Mouse (Mus musculus) testis, adult 2 months (tissue): ENCODE results near the gene Urad.

Experiments
- CTCF ChIP-seq: fragments of 200-500 bp; IDR thresholded peaks from 2 replicates; pipeline ENCODE4 v1.5.1; 2012; ENCODE audit warnings: low read depth, mild to moderate bottlenecking, inconsistent platforms, low read length, moderate library complexity; ENCODE audit not compliant: control insufficient read depth, insufficient read depth, insufficient replicate concordance
- POLR2A ChIP-seq: fragments of 200-500 bp; IDR thresholded peaks from 2 replicates; pipeline ENCODE4 v1.6.1; 2012; ENCODE audit warnings: low read depth, mild to moderate bottlenecking, inconsistent platforms, low read length, moderate library complexity; ENCODE audit not compliant: control insufficient read depth

DNA sequence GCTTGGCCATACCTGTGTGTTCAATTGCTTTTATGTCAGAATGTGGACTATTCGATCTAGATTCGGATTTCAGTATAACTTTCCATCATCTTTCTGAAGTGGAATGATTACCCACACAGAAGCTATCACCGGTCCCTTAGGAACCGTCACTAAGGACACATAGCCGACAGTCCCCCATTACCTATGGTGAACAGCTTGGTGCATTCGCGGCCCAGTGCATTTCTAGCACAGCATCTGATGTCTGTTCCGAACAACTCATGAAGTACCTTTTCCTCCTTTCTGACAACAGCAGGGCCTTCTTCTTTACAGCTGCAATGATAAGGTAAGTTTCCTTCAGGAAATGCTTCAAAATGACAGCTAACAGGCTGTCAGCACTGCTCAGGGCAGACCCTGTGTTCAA lies 48.0 kb upstream of the Urad start:
- TF ChIP-seq POLR2A (no peak), CTCF (no peak)
